Mouse (Mus musculus): ENCODE data around the gene Srp72.

- no peak for TF ChIP-seq CTCF (IDR thresholded peaks at IDR 0.05; ENCODE audit: extremely low read depth, insufficient read length, insufficient replicate concordance, low read depth, low read length)
- no peak for TF ChIP-seq POLR2A (IDR thresholded peaks at IDR 0.05; ENCODE audit: low read depth, low read length)
Observed at GRCm38 (mm10) chr5:76952112-76953040, 22.1 kb upstream of the Srp72 start.
